Mouse (Mus musculus) gastrocnemius, postnatal 10 days (tissue): Measurements from ENCODE around the gene Zfp568. TPM values are rescaled to one million over a fixed set of nuclear protein-coding genes. Genes with fewer than 3 reads are reported as not detected.
A peak's percentile ranks its signal among the peaks of the same experiment; 100 is the strongest.

Source experiments
- DNase-seq: peaks from one replicate; pipeline ENCODE4 v3.0.0; 2021; ENCODE audit warnings: mixed read lengths
- total RNA-seq, 2 experiments: library from RNA; stranded (reverse); gene quantifications; 2 replicates each; pipeline ENCODE4 v1.2.3; 2021

The Zfp568 gene
- total RNA-seq, 2 experiments from 2014 or later, result 63.5 to 67.4 TPM

DNA sequence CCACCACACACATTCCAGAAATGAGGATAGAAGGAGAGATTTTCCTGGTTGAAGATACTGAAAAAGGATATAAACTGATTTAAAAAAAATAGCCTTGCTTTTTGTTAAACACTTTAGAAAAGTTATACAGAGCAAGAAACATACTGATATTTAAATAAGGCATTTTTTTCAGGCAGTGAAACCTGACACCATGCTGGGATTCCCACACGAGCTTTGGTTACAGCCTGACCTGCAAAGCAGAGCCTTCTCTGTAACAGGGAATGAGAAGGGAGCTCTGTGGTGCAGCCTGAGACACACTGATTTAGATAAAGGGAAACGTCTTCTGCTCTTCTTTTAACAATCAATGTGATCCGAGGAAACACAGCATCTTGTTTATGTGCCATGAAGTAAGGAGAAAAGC lies 69.8 kb downstream of the Zfp568 start:
- DNase-seq, result no peak

DNA sequence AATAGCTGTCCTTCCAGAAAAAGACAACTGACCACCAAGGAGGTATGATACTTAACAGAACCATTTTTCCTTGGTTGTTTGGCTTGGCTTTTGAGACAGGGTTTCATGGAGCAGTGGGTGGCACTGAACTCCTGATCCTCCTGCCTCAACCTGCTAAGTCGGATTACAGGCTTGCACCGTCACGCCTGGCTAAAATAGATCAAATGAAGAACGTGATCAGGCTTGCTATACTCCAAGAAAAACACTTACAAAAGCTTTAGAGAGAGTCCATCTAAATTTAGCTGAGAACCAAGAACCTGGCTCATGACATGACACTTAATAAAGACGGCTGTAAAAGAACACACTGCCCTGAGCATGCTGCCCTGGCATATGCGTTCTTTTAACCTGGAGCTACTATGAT lies 76.6 kb downstream of the Zfp568 start:
- no peak for DNase-seq

DNA sequence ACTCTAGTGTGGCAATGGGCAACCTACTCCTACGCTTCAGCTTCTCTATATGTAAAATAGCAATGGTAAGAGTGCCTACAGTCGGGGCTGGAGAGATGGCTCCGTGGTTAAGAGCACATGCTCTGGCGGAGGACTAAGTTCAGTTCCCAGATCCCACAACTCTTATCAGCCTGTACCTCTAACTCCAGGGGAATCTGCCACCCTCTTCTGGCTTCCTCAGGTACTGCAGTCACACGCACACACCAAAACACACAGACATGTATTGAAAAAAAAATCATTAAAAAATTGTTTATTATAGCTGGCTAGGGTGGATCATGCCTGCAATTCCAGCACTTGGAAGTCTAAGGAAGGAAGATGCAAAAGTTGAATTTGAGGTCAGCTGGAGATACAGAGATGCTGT lies 78.7 kb downstream of the Zfp568 start:
- DNase-seq, result no peak

DNA sequence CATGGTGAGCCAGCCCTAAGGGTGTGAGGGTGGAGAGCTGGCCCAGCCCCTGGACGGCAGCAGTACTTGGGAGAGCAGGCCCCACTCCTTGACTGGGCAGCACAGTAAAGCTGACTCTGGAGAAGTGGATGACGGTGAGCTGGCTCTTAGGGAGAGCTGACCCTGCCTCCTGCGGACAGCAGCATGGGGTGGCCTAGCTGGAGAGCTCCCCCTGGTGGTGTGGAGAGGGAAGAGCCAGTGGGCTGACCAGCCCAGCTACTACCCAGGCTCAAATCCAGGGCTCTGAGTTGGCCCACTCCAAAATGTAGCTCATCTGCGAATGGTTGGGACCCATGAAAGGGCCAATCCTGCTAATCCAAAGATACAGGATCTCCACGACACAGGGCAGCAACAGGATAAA lies 80.9 kb downstream of the Zfp568 start:
- DNase-seq, result no peak

DNA sequence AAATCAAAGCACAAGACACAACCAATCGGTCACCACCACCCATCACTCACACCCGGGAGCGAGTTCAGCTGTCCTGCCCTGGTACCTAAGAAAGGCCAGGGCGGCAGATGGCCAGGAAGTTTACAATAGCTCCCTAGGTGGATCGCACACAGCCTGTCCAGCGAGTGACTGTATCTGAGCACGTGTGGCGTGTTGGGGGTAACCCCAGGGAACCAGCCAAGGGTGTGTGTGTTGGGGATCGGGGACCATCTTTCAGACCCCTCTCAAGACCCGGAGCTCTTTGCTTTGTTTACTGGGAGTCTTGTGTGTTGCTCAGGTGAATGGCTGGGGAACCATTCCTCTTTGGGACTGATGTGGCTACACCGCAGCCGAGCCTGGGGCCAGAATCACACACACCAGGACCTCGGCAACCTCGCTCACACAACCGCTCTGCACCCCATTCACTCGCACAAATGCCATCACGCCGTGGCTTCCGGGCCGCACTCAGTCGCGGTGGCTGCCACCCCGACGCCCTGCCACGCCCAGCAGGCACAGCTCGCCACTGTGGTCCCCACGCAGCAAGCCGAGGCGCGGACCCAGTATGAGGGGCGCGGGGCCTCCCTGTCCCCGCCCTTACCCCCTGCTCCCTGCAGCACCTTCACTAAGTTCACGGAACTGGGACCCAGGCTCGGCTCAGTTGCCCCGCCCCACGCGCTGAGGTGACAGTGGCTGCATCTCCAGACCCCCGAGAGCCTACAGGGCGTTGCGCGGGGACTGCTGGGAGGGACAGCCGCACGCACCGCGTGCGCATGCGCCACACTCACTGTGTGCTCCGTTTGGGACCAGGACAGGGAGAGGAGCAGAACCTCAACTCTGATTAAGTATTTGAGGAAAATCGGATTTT lies 88.6 kb downstream of the Zfp568 start, which contains the start of gene Zfp82:
Gene Zfp82, minus strand, starts transcription at position 755 of the 883 bp plus-strand sequence.
- peak; percentile 82 for DNase-seq

Other genes with a start within 250 kb of the Zfp568 start
- 10 to 100 TPM in 1 of 2 experiments, 1 to 10 TPM in 1; 9.3 to 11.2 TPM for gene Zfp84, start 215.4 kb upstream of the Zfp568 start, total RNA-seq
- 1 to 10 TPM; 3.5 to 5.0 TPM for gene Zfp30, start 200.0 kb upstream of the Zfp568 start, total RNA-seq
- 10 to 100 TPM in 1 of 2 experiments, 1 to 10 TPM in 1; 9.6 to 10.9 TPM for gene Zfp790, start 167.8 kb upstream of the Zfp568 start, total RNA-seq
- gene Zfp940, start 130.3 kb upstream of the Zfp568 start, total RNA-seq, result under 1 TPM; 0.16 to 0.36 TPM
- gene Zfp420, start 124.0 kb upstream of the Zfp568 start, total RNA-seq, result 1 to 10 TPM; 2.5 to 4.3 TPM
- gene Zfp27, start 77.4 kb upstream of the Zfp568 start, total RNA-seq, result 10 to 100 TPM in 1 of 2 experiments, 1 to 10 TPM in 1; 8.5 to 10.5 TPM
- gene Zfp383, start 75.7 kb upstream of the Zfp568 start, total RNA-seq, result 10 to 100 TPM in 1 of 2 experiments, 1 to 10 TPM in 1; 9.5 to 12.6 TPM
- 1 to 10 TPM; 5.9 to 9.2 TPM for gene Zfp74, start 29.9 kb upstream of the Zfp568 start, total RNA-seq
- gene Zfp14, start 67.4 kb downstream of the Zfp568 start, total RNA-seq, result 1 to 10 TPM; 1.5 to 2.9 TPM
- 1 to 10 TPM in 1 of 2 experiments, under 1 TPM in 1; 0.52 to 1.2 TPM for gene Zfp82, start 88.9 kb downstream of the Zfp568 start, total RNA-seq
- gene Gm26920, start 106.5 kb downstream of the Zfp568 start, total RNA-seq, result 1 to 10 TPM in 1 of 2 experiments, under 1 TPM in 1; 0.33 to 1.8 TPM
- gene Zfp566, start 106.6 kb downstream of the Zfp568 start, total RNA-seq, result 1 to 10 TPM; 2.0 to 3.2 TPM
- gene Zfp260, start 110.8 kb downstream of the Zfp568 start, total RNA-seq, result 10 to 100 TPM; 35.2 to 46.9 TPM
- gene Zfp382, start 138.0 kb downstream of the Zfp568 start, total RNA-seq, result 1 to 10 TPM; 2.6 to 4.8 TPM
- 10 to 100 TPM; 34.6 to 40.3 TPM for gene Zfp146, start 185.8 kb downstream of the Zfp568 start, total RNA-seq
- gene Cox7a1, start 200.2 kb downstream of the Zfp568 start, total RNA-seq, result 100 to 1,000 TPM; 630 to 723 TPM
- gene Capns1, start 214.9 kb downstream of the Zfp568 start, total RNA-seq, result 100 to 1,000 TPM; 314 to 330 TPM
- gene Polr2i, start 248.0 kb downstream of the Zfp568 start, total RNA-seq, result 10 to 100 TPM; 71.9 to 80.7 TPM
- 10 to 100 TPM; 42.8 to 47.0 TPM for gene Tbcb, start 248.3 kb downstream of the Zfp568 start, total RNA-seq